ENCODE assay signal across 12 mouse cellular contexts in the genomic region with DNA sequence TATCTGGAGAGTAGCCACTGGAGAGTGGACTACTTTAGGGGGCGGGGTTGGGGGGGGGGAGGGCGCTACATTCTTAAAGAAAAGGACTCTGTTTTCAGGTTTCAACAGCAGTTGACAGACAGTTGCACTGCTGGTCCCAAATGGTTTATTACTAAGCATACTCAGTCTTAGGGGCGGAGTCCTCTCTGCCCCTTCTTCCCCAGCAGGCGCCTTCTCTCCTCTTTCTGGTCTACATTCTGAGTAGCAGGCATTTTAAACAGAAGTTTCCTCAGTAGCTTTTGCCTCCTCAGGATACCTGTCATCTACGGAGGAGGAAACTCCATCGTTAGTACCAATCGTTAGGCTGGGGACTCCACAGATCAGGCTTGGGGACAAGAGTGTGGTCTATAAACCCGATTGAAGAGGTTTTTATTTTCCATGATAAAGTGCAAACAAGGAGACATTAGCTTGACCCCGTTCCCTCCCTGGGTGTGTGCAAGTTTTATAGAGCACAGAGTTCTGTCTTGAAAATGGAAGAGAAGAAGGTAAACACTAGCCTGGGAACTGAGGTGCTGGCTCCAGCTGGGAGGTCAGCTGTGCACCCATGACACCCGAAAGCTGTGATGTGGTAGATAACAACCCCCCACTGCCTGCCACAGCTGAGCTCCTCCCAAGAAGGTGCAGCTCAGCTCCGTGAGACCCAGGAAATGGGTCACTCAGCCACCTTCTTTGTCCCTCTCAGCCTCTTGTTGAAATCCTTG.
A peak's percentile ranks its signal among the peaks of the same experiment; 100 is the strongest.
DNase-seq lines count a peak whose midpoint lies in the region; ATAC-seq and TF ChIP-seq lines count a peak whose summit lies in the region.
"Had no signal": no experiment of that assay in that cellular context is flagged by ENCODE, and none has a peak within 500 bp of the region (broad histone marks: within the 10 kb centered on the region; RNA-seq: fewer than 3 reads in every experiment).

No protein-coding gene starts in this region.

- H3K9me3 ChIP-seq in lung, postnatal 0 days (ENCODE audit: low read length) = no peaks in the 10 kb centered on the region
- H3K9me3 ChIP-seq: forebrain, embryonic 10.5 days; hindbrain, embryonic 15.5 days; liver, embryonic 15.5 days had no signal

- TF ChIP-seq CTCF in lung, postnatal 0 days (IDR thresholded peaks at IDR 0.05) = no peak

- no peak overlapping the region; the same call in 1 of the 2 replicates for H3K4me2 ChIP-seq in lung, postnatal 0 days (replicated peaks; ENCODE audit: low read depth, low read length)
- H3K4me2 ChIP-seq: hindbrain, embryonic 15.5 days; liver, embryonic 15.5 days had no signal

- no peak overlapping the region for H3K4me3 ChIP-seq in lung, postnatal 0 days (ENCODE audit: low read depth, low read length)
- H3K4me3 ChIP-seq: forebrain, embryonic 10.5 days; hindbrain, embryonic 15.5 days; liver, embryonic 15.5 days had no signal

- DNase-seq in lung, postnatal 0 days (ENCODE audit: low spot score) = peak; percentile 39
- no peak for DNase-seq in lung, postnatal 14 days
- DNase-seq in induced T-regulatory cell, adult 2 months (ENCODE audit: low read depth) = peak; percentile 89
- DNase-seq in thymus, postnatal 25 days = peak; percentile 85
- no peak for DNase-seq in left cerebral cortex, adult 9 months (ENCODE audit: low spot score in 2 of 2)
- no peak for DNase-seq in cerebellum, postnatal 25 days
- DNase-seq: cerebellum, adult 18-20 months had no signal

- 33% methylated on average over 11 of the region's 11 CpGs for WGBS in lung, postnatal 0 days

- H3K27me3 ChIP-seq in lung, postnatal 0 days (replicated peaks; ENCODE audit: insufficient read depth, low read length) = no peaks in the 10 kb centered on the region
- H3K27me3 ChIP-seq: hindbrain, embryonic 15.5 days; liver, embryonic 15.5 days had no signal

- H3K36me3 ChIP-seq in lung, postnatal 0 days (ENCODE audit: insufficient read depth, low read length) = no peaks in the 10 kb centered on the region
- H3K36me3 ChIP-seq: forebrain, embryonic 10.5 days; hindbrain, embryonic 15.5 days; liver, embryonic 15.5 days had no signal

- TF ChIP-seq EP300 in lung, postnatal 0 days (IDR thresholded peaks at IDR 0.05) = no peak

- no peak for ATAC-seq in lung, postnatal 0 days
- 0 out of 2 replicates have a peak, but pooled peaks have one; percentile 32 for ATAC-seq in megakaryocyte progenitor cell, adult 5-6 weeks (replicated peaks; ENCODE audit: poor library complexity)
- no peak for ATAC-seq in erythroblast, adult 5-6 weeks (replicated peaks; ENCODE audit: low FRiP score, poor library complexity, severe bottlenecking)

- H3K4me1 ChIP-seq in lung, postnatal 0 days (ENCODE audit: insufficient read depth, low read depth, low read length) = no peaks in the 10 kb centered on the region; the same call in 1 of the 2 replicates

- H3K9ac ChIP-seq in lung, postnatal 0 days (replicated peaks; ENCODE audit: low read depth) = no peak overlapping the region
- H3K9ac ChIP-seq: hindbrain, embryonic 15.5 days; liver, embryonic 15.5 days had no signal

- no peak overlapping the region for H3K27ac ChIP-seq in lung, postnatal 0 days (ENCODE audit: low read length)
- H3K27ac ChIP-seq: forebrain, embryonic 10.5 days; hindbrain, embryonic 15.5 days; liver, embryonic 15.5 days had no signal

Comparison
In these comparisons a context has a peak if more than half of its experiments do, and no peak if none do; other contexts are left out.
1. DNase-seq: peak in lung, postnatal 0 days (single experiment), induced T-regulatory cell, adult 2 months (single experiment) and thymus, postnatal 25 days (single experiment); none in lung, postnatal 14 days (single experiment), left cerebral cortex, adult 9 months (0 of 2) and cerebellum, postnatal 25 days (0 of 2).